Mouse (Mus musculus): ENCODE data around the gene Wdr20. TPM values are rescaled to one million over a fixed set of nuclear protein-coding genes. Genes with fewer than 3 reads are reported as not detected.
"Not testable (repeated sequence)": the region's sequence is repeated elsewhere in the genome, so short reads cannot be mapped to it uniquely, and the experiment has no call there.

Wdr20 gene
- polyA plus RNA-seq, 1 experiment, result 13.1 TPM

DNA sequence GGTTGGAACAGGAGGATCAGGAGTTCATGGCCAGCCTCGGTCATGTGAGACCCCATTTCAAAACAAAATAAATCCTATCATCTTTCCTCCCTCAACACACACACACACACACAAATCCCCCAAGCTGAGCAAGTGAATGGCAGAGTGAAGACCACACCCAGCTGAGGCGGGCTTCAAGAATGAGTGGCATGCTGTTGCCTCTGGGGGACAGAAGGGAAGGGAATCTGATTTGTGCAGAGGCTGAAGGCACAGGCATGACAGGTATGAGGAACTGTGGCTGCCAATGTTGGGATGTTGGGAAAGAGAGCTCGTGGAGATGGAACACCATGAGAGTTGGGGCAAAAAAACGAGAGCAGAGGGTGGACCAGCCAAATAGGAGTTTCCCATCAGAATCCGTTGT, 26.5 kb upstream of the Wdr20 start:
- Histone ChIP-seq H3K4me1 (peaks cover 26% of the 10 kb centered on the region), H3K4me3 (replicated peaks) (no peak overlapping the region), H3K36me3 (replicated peaks; ENCODE audit: low read length) (no peaks in the 10 kb centered on the region), H3K9me3 (peaks cover 6% of the 10 kb centered on the region), H3K27me3 (replicated peaks) (peaks cover 4% of the 10 kb centered on the region)
- TF ChIP-seq FLI1 (IDR thresholded peaks at IDR 0.05; ENCODE audit: low read length), result no peak

DNA sequence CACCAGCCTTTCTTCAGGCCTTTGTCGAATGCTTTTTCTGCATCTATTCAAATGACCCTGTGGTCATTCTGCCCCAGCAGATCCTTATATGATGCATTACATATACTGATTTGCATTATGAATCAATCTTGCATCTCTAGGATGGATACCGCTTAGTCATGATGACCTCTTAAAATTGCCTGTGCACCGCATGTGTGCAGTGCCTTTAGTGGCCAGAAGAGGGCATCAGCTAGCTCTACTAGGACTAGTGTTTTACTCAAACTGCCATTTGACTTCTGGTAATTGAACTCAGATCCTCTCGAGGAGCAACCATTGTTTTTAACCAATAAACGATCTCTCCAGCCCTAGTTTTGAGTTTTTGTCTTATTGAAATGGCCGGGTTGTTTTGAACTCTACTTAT, 24.0 kb upstream of the Wdr20 start:
- H3K4me3 ChIP-seq (replicated peaks), result no peak overlapping the region
- H3K4me1 ChIP-seq, result peaks cover 25% of the 10 kb centered on the region
- peaks cover 10% of the 10 kb centered on the region for H3K27me3 ChIP-seq (replicated peaks)
- no peak for TF ChIP-seq GATA1 (IDR thresholded peaks at IDR 0.05; ENCODE audit: borderline replicate concordance, low read length)
- TF ChIP-seq FLI1 (IDR thresholded peaks at IDR 0.05; ENCODE audit: low read length), result no peak
- no peaks in the 10 kb centered on the region for H3K36me3 ChIP-seq (replicated peaks; ENCODE audit: low read length)
- H3K9me3 ChIP-seq, result peaks cover 6% of the 10 kb centered on the region

DNA sequence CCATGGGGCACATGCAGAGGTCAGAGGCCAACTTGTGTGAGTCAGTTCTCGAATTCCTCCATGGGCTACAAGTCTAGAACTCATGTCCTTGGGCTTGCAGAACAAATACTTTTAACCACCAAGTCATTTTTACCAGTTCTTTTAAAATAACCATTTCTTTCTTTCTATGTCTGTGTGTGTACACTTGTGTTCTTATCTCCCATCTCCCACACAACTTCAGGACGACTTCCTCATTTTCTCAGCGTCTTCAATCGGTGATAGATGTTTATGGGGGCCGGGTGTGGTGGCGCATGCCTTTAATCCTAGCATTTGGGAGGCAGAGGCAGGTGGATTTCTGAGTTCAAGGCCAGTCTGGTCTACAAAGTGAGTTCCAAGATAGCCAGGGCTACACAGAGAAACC, 23.5 kb upstream of the Wdr20 start:
- TF ChIP-seq FLI1 (IDR thresholded peaks at IDR 0.05; ENCODE audit: low read length) (no peak), GATA1 (IDR thresholded peaks at IDR 0.05; ENCODE audit: borderline replicate concordance, low read length) (no peak)
- Histone ChIP-seq H3K36me3 (replicated peaks; ENCODE audit: low read length) (no peaks in the 10 kb centered on the region), H3K27me3 (replicated peaks) (peaks cover 14% of the 10 kb centered on the region), H3K9me3 (peaks cover 6% of the 10 kb centered on the region), H3K4me1 (peaks cover 25% of the 10 kb centered on the region), H3K4me3 (replicated peaks) (no peak overlapping the region)

DNA sequence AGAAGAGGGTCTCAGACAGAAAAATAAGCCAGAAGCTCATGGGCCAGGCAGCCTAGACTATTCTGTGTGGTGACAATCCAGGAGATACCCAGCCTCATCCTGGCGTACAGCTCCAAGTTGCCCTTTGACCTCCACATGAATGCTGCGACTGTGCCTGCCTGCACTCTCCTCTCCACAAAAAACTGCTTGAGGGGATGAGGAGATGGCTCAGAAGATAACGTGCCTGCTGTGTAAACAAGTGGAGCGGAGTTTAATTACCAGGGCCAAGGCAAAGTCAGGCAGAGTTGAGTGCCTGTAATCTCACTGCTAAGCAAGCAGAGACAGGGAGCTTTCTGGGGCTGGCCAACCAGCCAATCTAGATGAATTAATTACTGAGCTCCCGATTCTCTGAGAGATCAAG, 21.7 kb upstream of the Wdr20 start:
- H3K36me3 ChIP-seq (replicated peaks; ENCODE audit: low read length), result no peaks in the 10 kb centered on the region
- H3K27me3 ChIP-seq (replicated peaks), result peaks cover 22% of the 10 kb centered on the region
- TF ChIP-seq FLI1 (IDR thresholded peaks at IDR 0.05; ENCODE audit: low read length) (no peak), GATA1 (IDR thresholded peaks at IDR 0.05; ENCODE audit: borderline replicate concordance, low read length) (no peak)
- H3K4me3 ChIP-seq (replicated peaks), result no peak overlapping the region
- peaks cover 6% of the 10 kb centered on the region for H3K9me3 ChIP-seq
- H3K4me1 ChIP-seq, result peaks cover 18% of the 10 kb centered on the region

DNA sequence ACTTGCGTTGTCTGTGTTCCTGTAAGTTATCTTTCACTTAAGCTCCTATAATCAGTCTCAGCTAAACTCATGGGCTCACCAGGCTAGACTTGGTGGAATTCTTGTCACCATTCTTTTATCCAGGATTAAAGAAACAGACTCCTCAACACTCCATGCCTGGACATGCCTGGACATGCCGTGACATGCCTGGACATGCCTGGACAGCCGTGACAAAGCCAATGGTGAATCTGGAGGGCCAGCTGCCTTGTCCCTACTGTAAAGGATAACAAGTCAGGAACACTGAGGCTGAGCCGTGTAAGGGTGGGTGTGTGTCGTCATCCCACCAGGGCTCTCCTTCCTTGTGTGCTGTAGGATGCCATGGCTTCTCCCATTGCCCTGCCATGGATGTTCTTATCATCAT, 12.7 kb upstream of the Wdr20 start:
- Histone ChIP-seq H3K4me3 (replicated peaks) (peak overlapping the region; percentile 56), H3K36me3 (replicated peaks; ENCODE audit: low read length) (no peaks in the 10 kb centered on the region), H3K27me3 (replicated peaks) (peaks cover 33% of the 10 kb centered on the region), H3K9me3 (peaks cover 24% of the 10 kb centered on the region), H3K4me1 (peaks cover 16% of the 10 kb centered on the region)
- no peak for TF ChIP-seq FLI1 (IDR thresholded peaks at IDR 0.05; ENCODE audit: low read length)
- no peak for TF ChIP-seq GATA1 (IDR thresholded peaks at IDR 0.05; ENCODE audit: borderline replicate concordance, low read length)

DNA sequence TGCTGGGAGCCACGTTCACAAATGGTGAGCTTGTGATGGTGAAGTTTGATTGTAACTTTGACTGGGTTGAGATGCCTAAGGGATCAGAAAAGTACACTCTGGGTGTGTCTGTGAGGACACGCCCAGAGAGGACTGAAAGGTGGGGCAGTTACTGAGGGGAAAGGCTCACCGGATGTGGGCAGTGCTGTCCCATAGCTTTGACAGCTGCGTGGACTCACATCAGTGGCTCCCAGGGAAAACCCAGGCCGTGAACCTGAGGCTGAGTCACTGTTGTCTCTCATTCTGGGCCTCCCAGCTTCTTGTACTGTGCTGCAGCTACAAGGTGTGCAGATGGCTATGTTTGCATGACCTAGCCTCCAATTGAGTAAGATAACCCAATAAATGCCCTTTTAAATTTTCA, 12.3 kb upstream of the Wdr20 start:
- Histone ChIP-seq H3K36me3 (replicated peaks; ENCODE audit: low read length) (no peaks in the 10 kb centered on the region), H3K4me3 (replicated peaks) (no peak overlapping the region), H3K4me1 (peaks cover 16% of the 10 kb centered on the region), H3K27me3 (replicated peaks) (peaks cover 29% of the 10 kb centered on the region), H3K9me3 (peaks cover 24% of the 10 kb centered on the region)
- TF ChIP-seq GATA1 (IDR thresholded peaks at IDR 0.05; ENCODE audit: borderline replicate concordance, low read length) (no peak), FLI1 (IDR thresholded peaks at IDR 0.05; ENCODE audit: low read length) (no peak)

DNA sequence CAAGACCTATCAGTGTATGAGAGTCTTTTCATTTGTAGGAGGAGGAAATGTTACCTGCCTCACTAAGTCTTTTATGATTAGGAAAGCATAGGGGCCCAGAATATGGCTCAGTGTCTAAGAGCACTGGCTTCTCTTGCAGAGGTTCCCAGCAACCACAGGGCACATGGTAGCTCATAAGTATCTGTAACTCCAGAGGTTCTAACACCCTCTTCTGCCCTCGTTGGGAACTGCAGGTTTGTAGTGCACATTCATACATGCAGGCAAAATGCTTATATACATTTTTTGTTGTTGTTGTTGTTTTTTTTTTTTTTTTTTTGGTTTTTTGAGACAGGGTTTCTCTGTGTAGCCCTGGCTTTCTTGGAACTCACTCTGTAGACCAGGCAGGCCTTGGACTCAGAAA, 11.3 kb upstream of the Wdr20 start:
- Histone ChIP-seq H3K36me3 (replicated peaks; ENCODE audit: low read length) (no peaks in the 10 kb centered on the region), H3K27me3 (replicated peaks) (peaks cover 24% of the 10 kb centered on the region), H3K4me3 (replicated peaks) (no peak overlapping the region), H3K9me3 (peaks cover 24% of the 10 kb centered on the region), H3K4me1 (peaks cover 16% of the 10 kb centered on the region)
- TF ChIP-seq FLI1 (IDR thresholded peaks at IDR 0.05; ENCODE audit: low read length), result no peak
- no peak for TF ChIP-seq GATA1 (IDR thresholded peaks at IDR 0.05; ENCODE audit: borderline replicate concordance, low read length)

DNA sequence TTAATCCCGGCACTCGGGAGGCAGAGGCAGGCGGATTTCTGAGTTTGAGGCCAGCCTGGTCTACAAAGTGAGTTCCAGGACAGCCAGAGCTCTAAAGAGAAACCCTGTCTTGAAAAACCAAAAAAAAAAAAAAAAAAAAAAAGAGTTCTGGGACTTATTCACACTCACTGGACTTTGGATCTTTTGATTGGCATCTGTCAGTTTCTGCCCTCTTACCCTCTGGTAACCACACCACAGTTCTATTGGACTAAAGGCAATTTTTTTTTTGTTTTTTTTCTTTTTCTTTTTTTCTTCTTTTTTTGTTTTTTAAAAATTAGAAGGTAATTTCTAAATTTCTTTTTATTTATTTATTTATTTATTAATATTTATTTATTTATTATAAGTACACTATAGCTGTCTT, 4.5 kb upstream of the Wdr20 start:
- H3K36me3 ChIP-seq (replicated peaks; ENCODE audit: low read length); H3K9me3 ChIP-seq; H3K4me1 ChIP-seq; H3K4me3 ChIP-seq (replicated peaks): not testable (repeated sequence)
- peaks cover 11% of the 10 kb centered on the region for H3K27me3 ChIP-seq (replicated peaks)

DNA sequence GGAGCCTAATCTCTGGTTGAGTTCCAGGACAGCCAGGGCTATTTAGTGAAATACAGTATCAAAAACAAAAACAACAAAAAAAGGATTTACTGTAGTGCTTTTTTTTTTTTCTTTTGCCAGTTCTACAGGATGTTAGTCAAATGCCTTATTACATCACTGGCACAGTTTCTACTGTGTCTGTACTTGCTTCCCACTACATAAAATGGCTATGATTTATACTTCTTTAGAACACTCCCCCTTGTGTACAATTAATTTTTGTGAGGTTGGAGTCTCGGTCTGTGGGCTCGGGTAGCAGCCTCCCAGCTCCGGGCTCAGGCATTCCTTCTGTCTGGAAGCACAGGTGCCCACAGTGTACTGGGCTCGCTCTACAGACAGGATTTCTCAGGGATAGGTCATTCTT, 1.1 kb upstream of the Wdr20 start:
- Histone ChIP-seq H3K4me1 (peaks cover 32% of the 10 kb centered on the region), H3K36me3 (replicated peaks; ENCODE audit: low read length) (peaks cover 5% of the 10 kb centered on the region), H3K4me3 (replicated peaks) (peak overlapping the region; percentile 98), H3K9me3 (peaks cover 2% of the 10 kb centered on the region; the same call in 1 of the 2 replicates), H3K27me3 (replicated peaks) (peaks cover 2% of the 10 kb centered on the region)
- TF ChIP-seq GATA1 (IDR thresholded peaks at IDR 0.05; ENCODE audit: borderline replicate concordance, low read length) (no peak), FLI1 (IDR thresholded peaks at IDR 0.05; ENCODE audit: low read length) (no peak)

DNA sequence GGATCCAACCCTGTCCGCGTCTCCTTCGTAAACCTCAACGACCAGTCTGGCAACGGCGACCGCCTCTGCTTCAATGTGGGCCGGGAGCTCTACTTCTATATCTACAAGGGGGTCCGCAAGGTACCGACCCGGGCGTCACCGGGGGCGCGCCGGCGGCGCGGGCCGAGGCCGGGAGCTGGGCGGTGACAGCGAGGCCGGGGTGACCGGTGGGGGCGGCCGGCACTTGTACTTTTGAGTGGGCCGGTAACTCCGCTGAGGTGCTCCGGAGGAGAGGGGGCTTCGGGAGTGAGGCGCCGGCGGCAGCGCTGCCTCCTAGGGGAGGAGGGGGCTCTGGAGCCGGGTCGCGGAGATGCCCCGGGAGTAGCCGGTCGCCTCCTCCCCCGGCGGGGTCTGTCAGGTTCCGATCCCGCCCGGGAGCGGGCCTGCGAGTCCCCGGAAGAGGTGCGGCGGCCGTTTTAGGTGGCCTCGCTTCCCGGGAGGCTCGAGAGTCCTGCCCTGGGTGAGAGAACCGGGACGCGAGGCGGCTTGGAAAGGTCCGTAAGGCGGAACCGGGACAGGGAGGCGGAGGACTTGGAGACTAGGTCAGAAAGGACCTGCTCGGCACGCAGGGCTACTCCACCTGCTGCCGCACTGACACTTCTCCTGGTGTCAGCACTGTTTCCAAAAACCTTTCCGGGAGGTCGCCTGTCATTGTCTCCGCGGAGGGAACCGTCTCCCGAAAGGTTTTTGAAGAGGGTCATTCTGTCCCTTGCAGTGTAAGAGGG, 596 bp downstream of the Wdr20 start:
- Histone ChIP-seq H3K36me3 (replicated peaks; ENCODE audit: low read length) (peaks cover 19% of the 10 kb centered on the region), H3K27me3 (replicated peaks) (peaks cover 2% of the 10 kb centered on the region), H3K4me1 (peaks cover 41% of the 10 kb centered on the region), H3K9me3 (peaks cover 2% of the 10 kb centered on the region; the same call in 1 of the 2 replicates), H3K4me3 (replicated peaks) (peak overlapping the region; percentile 98)
- no peak for TF ChIP-seq GATA1 (IDR thresholded peaks at IDR 0.05; ENCODE audit: borderline replicate concordance, low read length)
- no peak for TF ChIP-seq FLI1 (IDR thresholded peaks at IDR 0.05; ENCODE audit: low read length)
